Mouse (Mus musculus): Measurements from ENCODE around the gene Nxf1. TPM values are rescaled to one million over a fixed set of nuclear protein-coding genes. Genes with fewer than 3 reads are reported as not detected.

Nxf1 gene
- polyA plus RNA-seq, 1 experiment from 2014 or later, result 120 TPM

GRCm38 (mm10) chr19:8819596-8820423 lies 62.9 kb downstream of the Nxf1 start, which contains the start of gene Hnrnpul2:
Gene Hnrnpul2 (plus strand): TSS chr19:8820010.
- no peaks in the 10 kb centered on the region for H3K27me3 ChIP-seq (replicated peaks; ENCODE audit: control insufficient read depth, insufficient read depth, low read length)
- H3K36me3 ChIP-seq (ENCODE audit: control insufficient read depth, insufficient read depth, low read length), result peaks cover 17% of the 10 kb centered on the region
- peak within 1 kb of the TSS; percentile 96 for H3K27ac ChIP-seq (ENCODE audit: low read depth, low read length)
- peak; percentile 96 for ATAC-seq
- peak within 1 kb of the TSS; percentile 94 for H3K4me3 ChIP-seq (ENCODE audit: low read length)
- peaks cover 44% of the 10 kb centered on the region for H3K4me1 ChIP-seq (ENCODE audit: control insufficient read depth, insufficient read depth, low read depth, low read length)
- no peaks in the 10 kb centered on the region for H3K9me3 ChIP-seq (ENCODE audit: control insufficient read depth, low read length)
- H3K9ac ChIP-seq (ENCODE audit: low read depth, low read length), result peak within 1 kb of the TSS; percentile 77
- 0% methylated on average over 71 of the region's 83 CpGs for WGBS
- H3K4me2 ChIP-seq (ENCODE audit: low read length), result peak within 1 kb of the TSS; percentile 84

Small RNA genes lying within 50 kb of the gene (microRNA-seq; reads per million reads assigned to microRNA genes)
- gene Mir6992, result not detected

Other genes with a start within 250 kb of the Nxf1 start
- 15.9 and 16.1 TPM in 2 replicates for gene Slc22a8, start 165.8 kb upstream of the Nxf1 start, polyA plus RNA-seq (2015; fragmentation: Nextera tagmentation; extraction: Ambion mirVana)
- 8.7 and 14.9 TPM in 2 replicates for gene Slc22a6, start 139.0 kb upstream of the Nxf1 start, polyA plus RNA-seq (2015; fragmentation: Nextera tagmentation; extraction: Ambion mirVana)
- 0.66 and 0.72 TPM in 2 replicates for gene Chrm1, start 93.3 kb upstream of the Nxf1 start, polyA plus RNA-seq (2015; fragmentation: Nextera tagmentation; extraction: Ambion mirVana)
- 183 and 191 TPM in 2 replicates for gene Slc3a2, start 33.7 kb upstream of the Nxf1 start, polyA plus RNA-seq (2015; fragmentation: Nextera tagmentation; extraction: Ambion mirVana)
- 89.6 and 92.0 TPM in 2 replicates for gene Wdr74, start 21.2 kb upstream of the Nxf1 start, polyA plus RNA-seq (2015; fragmentation: Nextera tagmentation; extraction: Ambion mirVana)
- gene 1700092M07Rik, start 16.4 kb upstream of the Nxf1 start, polyA plus RNA-seq (2015; fragmentation: Nextera tagmentation; extraction: Ambion mirVana), result 1.5 and 1.6 TPM in 2 replicates
- 109 and 119 TPM in 2 replicates for gene Stx5a, start 15.7 kb upstream of the Nxf1 start, polyA plus RNA-seq (2015; fragmentation: Nextera tagmentation; extraction: Ambion mirVana)
- 200 and 220 TPM in 2 replicates for gene Tmem223, start 13.9 kb downstream of the Nxf1 start, polyA plus RNA-seq (2015; fragmentation: Nextera tagmentation; extraction: Ambion mirVana)
- gene Tmem179b, start 17.4 kb downstream of the Nxf1 start, polyA plus RNA-seq (2015; fragmentation: Nextera tagmentation; extraction: Ambion mirVana), result 30.4 and 32.1 TPM in 2 replicates
- gene Taf6l, start 29.3 kb downstream of the Nxf1 start, polyA plus RNA-seq (2015; fragmentation: Nextera tagmentation; extraction: Ambion mirVana), result 31.7 and 33.1 TPM in 2 replicates
- 136 and 147 TPM in 2 replicates for gene Polr2g, start 41.5 kb downstream of the Nxf1 start, polyA plus RNA-seq (2015; fragmentation: Nextera tagmentation; extraction: Ambion mirVana)
- gene Zbtb3, start 45.5 kb downstream of the Nxf1 start, polyA plus RNA-seq (2015; fragmentation: Nextera tagmentation; extraction: Ambion mirVana), result 8.0 and 8.1 TPM in 2 replicates
- 51.6 and 54.3 TPM in 2 replicates for gene Ttc9c, start 62.3 kb downstream of the Nxf1 start, polyA plus RNA-seq (2015; fragmentation: Nextera tagmentation; extraction: Ambion mirVana)
- gene Hnrnpul2, start 62.9 kb downstream of the Nxf1 start, polyA plus RNA-seq (2015; fragmentation: Nextera tagmentation; extraction: Ambion mirVana), result 5.1 and 5.8 TPM in 2 replicates
- not detected in 2 replicates for gene AC129217.1, start 72.7 kb downstream of the Nxf1 start, polyA plus RNA-seq (2015; fragmentation: Nextera tagmentation; extraction: Ambion mirVana)
- gene Bscl2, start 80.4 kb downstream of the Nxf1 start, polyA plus RNA-seq (2015; fragmentation: Nextera tagmentation; extraction: Ambion mirVana), result 117 TPM in 2 replicates
- gene Gng3, start 82.1 kb downstream of the Nxf1 start, polyA plus RNA-seq (2015; fragmentation: Nextera tagmentation; extraction: Ambion mirVana), result 477 and 526 TPM in 2 replicates
- gene Lrrn4cl, start 93.7 kb downstream of the Nxf1 start, polyA plus RNA-seq (2015; fragmentation: Nextera tagmentation; extraction: Ambion mirVana), result 0.94 and 1.2 TPM in 2 replicates
- gene Ubxn1, start 114.4 kb downstream of the Nxf1 start, polyA plus RNA-seq (2015; fragmentation: Nextera tagmentation; extraction: Ambion mirVana), result 147 and 151 TPM in 2 replicates
- 58.5 and 61.5 TPM in 2 replicates for gene Uqcc3, start 123.8 kb downstream of the Nxf1 start, polyA plus RNA-seq (2015; fragmentation: Nextera tagmentation; extraction: Ambion mirVana)
- 27.5 and 35.0 TPM in 2 replicates for gene Lbhd1, start 126.7 kb downstream of the Nxf1 start, polyA plus RNA-seq (2015; fragmentation: Nextera tagmentation; extraction: Ambion mirVana)
- gene Gm49403, start 126.9 kb downstream of the Nxf1 start, polyA plus RNA-seq (2015; fragmentation: Nextera tagmentation; extraction: Ambion mirVana), result not detected in 2 replicates
- 44.3 and 46.5 TPM in 2 replicates for gene 1810009A15Rik, start 131.8 kb downstream of the Nxf1 start, polyA plus RNA-seq (2015; fragmentation: Nextera tagmentation; extraction: Ambion mirVana)
- gene Gm49416, start 131.9 kb downstream of the Nxf1 start, polyA plus RNA-seq (2015; fragmentation: Nextera tagmentation; extraction: Ambion mirVana), result not detected in 2 replicates
- gene Ints5, start 135.9 kb downstream of the Nxf1 start, polyA plus RNA-seq (2015; fragmentation: Nextera tagmentation; extraction: Ambion mirVana), result 31.1 and 35.2 TPM in 2 replicates
- 72.1 and 84.5 TPM in 2 replicates for gene Ganab, start 141.0 kb downstream of the Nxf1 start, polyA plus RNA-seq (2015; fragmentation: Nextera tagmentation; extraction: Ambion mirVana)
- 98.3 and 99.5 TPM in 2 replicates for gene B3gat3, start 163.3 kb downstream of the Nxf1 start, polyA plus RNA-seq (2015; fragmentation: Nextera tagmentation; extraction: Ambion mirVana)
- 2.9 and 3.0 TPM in 2 replicates for gene Rom1, start 172.3 kb downstream of the Nxf1 start, polyA plus RNA-seq (2015; fragmentation: Nextera tagmentation; extraction: Ambion mirVana)
- gene Eml3, start 172.5 kb downstream of the Nxf1 start, polyA plus RNA-seq (2015; fragmentation: Nextera tagmentation; extraction: Ambion mirVana), result 10.3 and 11.3 TPM in 2 replicates
- 91.3 and 103 TPM in 2 replicates for gene Mta2, start 184.8 kb downstream of the Nxf1 start, polyA plus RNA-seq (2015; fragmentation: Nextera tagmentation; extraction: Ambion mirVana)
- 23.9 and 26.3 TPM in 2 replicates for gene Tut1, start 196.8 kb downstream of the Nxf1 start, polyA plus RNA-seq (2015; fragmentation: Nextera tagmentation; extraction: Ambion mirVana)
- gene Eef1g, start 210.0 kb downstream of the Nxf1 start, polyA plus RNA-seq (2015; fragmentation: Nextera tagmentation; extraction: Ambion mirVana), result 284 and 301 TPM in 2 replicates
- 3.5 and 4.8 TPM in 2 replicates for gene Ahnak, start 232.2 kb downstream of the Nxf1 start, polyA plus RNA-seq (2015; fragmentation: Nextera tagmentation; extraction: Ambion mirVana)